Mouse (Mus musculus) G1E-ER4 (cell line): ENCODE results near the gene Slit1. TPM values are rescaled to one million over a fixed set of nuclear protein-coding genes. Genes with fewer than 3 reads are reported as not detected.

Experiments used
- GATA1 ChIP-seq: IDR thresholded peaks from one replicate; pipeline ENCODE4 v1.8.0; 2012; ENCODE audit warnings: low read length, inconsistent platforms
- polyA plus RNA-seq: library from polyadenylated mRNA; stranded (reverse); fragments of >175 nt; gene quantifications from 2 replicates; pipeline ENCODE4 v1.2.3, GENCODE M21; 2012

Gene Slit1
- polyA plus RNA-seq, 1 experiment, result 0.03 TPM

DNA sequence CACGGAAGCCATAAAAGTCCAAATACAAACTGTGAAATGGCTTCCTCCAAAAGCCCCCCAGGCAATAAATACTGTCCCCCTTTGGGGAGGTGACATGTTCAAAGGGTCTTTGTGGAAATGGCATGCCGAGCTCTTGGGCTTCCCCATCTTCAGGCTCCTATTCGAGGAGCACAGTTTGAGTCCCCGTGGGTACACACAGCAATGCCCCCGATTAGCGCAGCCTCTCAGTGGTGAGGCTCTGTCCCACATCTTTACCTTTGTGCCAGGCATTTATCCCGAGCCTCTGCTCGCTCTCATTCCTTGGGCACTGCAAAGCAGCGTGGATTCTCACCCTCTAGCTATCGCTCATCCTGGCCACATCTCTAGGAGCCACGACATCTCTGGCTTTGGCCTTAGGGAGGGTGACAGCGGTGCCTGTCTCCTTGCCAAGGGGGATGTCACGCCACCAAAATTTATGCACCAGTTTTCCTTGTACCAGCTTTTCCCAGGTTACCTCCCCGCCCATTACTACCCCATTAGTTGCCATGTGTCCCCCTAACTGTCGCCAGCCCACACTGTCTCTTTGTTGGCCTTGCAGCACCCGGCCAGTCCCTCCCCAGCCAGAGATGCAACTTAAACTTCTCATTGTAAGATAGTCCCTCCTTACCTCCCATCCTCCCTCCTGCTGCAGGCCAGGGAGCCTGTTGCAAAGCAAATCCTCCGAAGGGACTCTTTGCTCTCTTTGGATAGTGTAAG, 37.2 kb downstream of the Slit1 start:
- TF ChIP-seq GATA1, result no peak

DNA sequence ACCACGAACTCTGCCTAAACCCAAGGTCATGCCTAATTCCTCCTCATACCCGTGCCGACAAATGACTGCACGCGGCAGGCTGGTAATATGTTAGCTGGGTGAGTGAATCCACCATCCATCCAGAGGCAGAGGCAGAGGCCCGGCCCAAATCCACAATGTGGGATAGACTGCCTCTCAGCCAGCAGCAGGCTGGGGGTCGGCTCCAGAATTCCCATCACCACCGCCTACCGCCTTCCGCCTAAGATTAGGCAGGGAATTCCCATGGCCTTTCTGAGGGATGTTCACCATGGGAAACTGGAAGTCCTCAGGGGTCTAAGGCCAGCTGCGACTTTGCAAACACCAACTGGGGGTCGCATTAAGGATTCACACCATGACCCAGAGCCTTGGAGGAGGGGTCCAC, 38.0 kb downstream of the Slit1 start:
- TF ChIP-seq GATA1, result no peak

DNA sequence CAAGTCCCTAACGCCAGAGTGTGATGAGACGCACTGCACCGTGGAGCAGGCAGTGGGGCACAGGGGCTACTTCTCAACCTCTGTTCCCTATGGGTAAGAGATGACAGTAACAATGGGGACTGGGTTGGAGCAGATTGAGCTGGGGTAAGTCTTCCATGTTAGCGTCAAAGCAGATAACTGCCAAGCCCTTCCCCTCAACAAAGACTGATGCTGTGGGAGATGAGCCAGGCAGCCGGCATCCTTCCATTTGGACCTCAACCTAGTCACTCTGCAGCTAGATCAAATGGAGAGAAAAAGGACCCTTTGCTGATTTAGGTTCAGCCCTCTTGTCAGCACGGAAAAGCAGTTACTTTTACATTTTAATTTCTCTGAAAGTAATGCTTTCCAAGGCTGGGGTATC, 40.8 kb downstream of the Slit1 start:
- TF ChIP-seq GATA1, result no peak

DNA sequence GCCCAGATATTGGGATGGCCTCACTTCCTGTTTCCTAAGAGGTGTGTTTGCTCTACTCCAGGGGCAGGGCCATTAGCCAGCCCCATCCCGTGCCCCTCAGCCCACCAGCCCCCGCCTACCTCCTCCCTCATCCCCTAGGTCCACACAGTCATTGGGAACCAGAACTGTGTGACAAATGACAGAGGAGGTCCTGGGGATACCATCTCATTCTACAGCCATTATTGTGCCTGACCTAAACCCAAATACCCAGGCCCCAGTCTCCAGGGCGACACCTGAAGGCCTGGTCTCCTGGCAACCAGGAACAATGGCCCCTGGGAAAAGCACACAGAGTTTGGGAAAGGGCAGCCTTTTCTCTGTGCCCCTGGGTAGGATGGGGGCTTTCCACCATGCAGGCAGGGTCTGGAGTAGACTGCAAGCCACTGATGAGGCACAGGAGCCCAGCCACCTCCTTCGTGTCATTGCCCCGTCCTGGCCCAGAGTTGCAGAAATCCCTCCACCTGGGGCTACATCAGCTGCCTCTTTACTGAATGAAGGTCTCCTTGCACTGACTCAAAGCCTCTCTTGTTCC, 44.5 kb downstream of the Slit1 start:
- TF ChIP-seq GATA1, result no peak

DNA sequence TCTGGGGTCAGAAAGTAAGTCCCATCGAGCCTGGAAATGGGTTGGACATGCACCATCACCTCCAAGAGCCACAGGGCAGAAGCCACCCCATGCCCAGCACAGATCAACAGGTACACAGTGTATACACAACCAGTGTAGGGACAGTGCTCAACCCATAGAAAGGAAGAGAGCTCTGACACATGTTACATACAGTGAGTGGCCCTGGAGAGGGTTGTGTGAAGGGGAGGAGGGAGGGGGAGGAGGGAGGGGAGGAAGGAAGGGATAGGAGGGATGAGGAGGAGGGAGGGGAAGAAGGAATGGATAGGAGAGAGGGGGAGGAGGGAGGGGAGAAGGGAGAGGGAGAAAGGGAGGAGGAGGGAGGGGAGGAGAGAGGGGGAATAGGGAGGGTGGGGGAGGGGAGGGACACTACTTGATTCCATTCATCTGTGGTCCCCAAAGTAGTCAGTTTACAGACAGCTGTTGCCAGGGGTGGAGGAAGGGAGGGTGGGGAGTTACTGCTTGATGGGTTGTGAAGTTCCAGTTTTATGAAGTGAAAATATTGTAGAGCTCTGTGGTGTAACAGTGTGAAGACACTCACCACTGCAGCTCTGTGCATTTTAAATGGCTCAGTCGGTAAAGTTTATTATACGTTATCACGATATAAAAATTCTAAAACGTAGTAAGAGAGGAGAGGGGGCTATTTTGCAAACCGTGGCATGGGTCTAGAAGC, 45.5 kb downstream of the Slit1 start:
- TF ChIP-seq GATA1, result no peak

DNA sequence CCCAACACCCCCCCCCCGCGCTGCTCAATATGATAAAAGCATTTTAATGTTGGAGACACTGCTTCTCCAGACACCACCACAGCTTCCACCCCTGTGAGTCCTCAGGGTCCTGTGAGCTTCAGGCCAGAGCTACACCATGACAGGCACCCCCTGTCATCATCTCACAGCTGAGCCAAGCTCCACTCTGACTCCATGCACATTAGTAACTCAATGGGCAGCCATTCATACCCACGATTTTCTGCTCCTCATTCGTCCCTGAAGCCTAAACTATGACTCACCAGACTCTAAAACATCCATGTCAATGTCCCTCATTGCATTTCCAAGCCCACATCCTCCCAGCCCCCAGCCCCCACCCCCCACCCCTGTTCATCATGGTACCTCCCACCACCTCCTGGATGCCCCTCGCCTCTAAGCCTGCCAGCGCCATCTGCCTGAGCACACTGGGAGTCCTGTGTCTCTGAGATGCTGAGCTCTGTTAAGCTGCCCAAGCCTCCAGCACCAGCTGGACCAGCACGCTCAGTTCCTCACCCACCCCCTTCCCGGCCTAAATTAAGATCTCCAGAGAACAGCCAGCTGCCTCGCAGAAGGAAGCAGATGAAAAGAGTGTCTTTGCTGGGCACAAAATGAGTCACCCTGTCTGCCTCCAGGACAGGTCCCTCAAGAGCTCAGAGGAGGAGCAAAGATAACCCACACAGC, 46.2 kb downstream of the Slit1 start:
- no peak for TF ChIP-seq GATA1

DNA sequence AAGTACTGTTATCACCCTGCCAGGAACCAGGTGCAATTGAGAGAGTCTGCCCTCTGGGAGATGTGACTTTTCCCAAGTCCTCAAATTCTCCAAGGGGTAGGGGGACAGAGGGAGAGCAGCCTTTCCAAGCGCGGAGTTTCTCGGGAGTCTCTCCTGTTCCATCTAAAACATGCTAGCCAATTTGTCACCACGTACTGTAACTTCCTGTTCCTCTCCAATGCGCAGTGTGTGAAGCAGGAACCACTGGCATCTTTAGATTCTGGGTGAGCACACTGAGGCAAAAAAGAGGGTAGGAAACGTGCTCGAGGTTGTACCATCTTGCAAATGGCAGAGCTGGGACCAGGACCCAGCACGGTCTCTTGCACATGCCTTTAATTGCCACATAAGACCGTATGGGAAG, 47.0 kb downstream of the Slit1 start:
- no peak for TF ChIP-seq GATA1

DNA sequence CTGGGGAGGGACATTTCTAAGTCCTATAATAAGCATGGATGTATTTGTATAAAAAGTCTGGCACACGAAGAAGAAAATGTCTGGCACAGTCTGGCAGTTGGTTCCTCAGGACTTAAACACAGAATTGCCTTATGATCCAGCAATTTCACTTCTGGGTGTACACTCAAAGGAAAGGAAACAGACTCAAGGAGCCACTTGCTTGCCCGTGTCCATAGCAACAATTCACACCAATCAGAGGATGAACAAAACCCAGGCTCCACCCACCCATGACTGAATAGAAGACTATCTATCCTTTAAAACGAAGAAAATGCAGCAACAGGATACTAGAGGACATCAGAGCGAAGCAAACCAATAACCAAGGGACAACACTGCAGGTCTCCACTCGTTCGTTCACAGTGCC, 48.4 kb downstream of the Slit1 start:
- no peak for TF ChIP-seq GATA1

DNA sequence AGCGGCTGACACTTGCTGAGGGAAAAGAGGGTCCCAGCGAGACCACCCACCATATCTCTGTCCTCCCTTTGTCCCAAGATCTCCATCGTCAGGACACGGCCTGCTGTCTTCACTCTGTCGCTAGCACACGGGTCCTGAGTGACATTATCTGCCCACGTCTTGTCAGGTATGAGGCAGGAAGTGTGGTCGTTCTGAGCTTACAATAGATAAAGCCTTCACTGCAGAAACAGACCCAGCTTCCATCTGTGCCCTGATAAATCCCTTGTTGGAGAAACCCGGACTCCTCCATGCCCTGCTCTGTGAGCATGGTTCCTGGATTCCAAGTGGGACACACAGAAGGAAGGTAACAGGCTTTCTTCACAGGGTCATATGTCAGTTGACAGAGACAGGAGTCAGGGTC, 48.9 kb downstream of the Slit1 start:
- TF ChIP-seq GATA1, result no peak

DNA sequence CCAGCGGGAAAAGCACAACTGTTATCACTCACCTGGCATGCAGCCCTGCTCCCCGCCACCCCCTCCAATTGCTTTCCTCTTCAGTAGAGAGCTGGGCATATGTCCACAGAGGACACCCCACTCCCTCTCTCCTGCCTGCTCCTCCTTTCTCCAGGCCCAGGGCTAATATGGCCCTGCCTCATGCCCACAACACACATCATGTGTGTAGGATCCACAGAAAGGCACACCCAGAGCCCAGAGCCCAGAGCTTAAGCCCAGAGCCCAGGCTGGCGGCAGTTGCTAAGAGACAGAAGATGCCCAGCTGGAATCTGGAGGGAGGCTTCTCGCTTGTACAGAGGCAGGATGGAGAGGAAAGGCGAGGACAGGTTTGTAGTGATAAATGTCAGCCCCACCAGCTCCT, 49.7 kb downstream of the Slit1 start:
- TF ChIP-seq GATA1, result no peak

DNA sequence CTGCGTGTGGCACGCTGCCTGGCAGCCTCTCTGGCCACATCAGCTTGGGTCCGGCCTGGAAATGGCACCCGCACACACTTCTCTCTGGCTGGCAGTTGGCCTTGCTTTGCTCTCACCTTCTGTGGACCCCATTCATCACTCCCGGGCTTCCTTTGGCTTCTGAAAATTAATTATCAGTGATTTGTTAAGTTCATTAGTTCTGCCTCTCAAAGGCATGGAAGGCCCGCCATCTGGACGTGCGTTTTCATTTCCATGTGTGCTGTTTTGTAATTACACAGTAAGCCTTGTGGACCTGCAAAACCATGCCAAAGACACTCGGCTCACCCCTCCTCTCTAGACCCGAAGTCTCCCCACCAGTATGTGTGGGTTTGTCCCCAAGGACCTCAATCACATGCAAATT, 53.4 kb downstream of the Slit1 start:
- TF ChIP-seq GATA1, result no peak

DNA sequence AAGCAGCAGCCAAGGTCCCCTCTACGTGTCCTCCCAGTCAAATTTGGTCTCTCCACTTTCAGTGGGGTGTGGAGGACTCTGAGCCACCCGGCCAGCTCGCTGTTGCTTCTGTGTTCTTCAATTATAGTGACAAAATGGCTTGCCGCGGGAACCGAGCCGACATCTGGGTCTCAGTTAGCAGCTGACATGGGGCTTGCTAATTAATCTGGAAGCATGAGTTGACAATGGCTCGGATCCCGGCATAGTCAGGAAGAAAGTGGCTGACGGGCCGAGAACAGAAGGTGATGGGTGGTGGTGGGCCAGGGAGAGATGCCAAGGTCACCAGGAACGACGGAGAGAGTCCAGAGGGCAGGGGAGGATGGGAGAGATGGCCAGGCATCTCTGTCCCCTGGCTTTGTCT, 55.2 kb downstream of the Slit1 start:
- TF ChIP-seq GATA1, result no peak

DNA sequence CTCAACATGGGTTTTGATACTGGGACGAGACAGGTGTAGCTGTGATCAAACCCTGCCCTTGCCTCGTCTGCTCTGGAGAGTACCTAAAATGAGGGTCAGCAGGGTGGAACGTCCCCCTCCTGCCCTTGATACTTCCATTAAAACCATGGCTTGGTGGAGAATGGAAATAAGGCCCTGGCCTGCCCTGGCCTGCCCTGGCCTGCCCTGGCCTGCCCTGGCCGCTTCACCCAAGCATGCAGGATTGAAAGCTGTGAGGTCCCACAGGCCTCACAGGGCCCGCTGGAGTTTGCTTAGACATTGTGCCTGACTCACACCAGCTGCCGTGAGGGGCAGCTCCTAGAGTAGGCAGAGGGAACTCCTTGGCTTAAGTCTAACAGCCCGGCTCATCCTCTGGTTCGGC, 55.6 kb downstream of the Slit1 start:
- no peak for TF ChIP-seq GATA1

DNA sequence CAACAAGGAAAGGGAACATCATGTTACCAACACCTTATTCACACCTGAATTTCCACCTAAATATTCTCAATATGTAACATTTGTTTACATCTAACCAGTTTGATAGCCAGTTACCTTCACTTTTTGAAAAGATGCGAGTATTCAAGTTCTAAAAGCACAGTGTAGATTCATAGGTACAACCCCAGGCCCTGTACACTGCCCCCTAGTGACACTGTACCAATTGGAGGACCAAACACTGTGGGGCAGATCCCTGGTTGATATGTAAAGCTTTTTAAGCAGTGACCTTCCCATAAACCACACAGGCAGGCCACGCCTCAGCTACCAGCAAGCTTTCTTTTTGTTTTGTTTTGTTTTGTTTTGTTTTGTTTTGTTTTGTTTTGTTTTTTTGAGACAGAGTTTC, 57.3 kb downstream of the Slit1 start:
- no peak for TF ChIP-seq GATA1

DNA sequence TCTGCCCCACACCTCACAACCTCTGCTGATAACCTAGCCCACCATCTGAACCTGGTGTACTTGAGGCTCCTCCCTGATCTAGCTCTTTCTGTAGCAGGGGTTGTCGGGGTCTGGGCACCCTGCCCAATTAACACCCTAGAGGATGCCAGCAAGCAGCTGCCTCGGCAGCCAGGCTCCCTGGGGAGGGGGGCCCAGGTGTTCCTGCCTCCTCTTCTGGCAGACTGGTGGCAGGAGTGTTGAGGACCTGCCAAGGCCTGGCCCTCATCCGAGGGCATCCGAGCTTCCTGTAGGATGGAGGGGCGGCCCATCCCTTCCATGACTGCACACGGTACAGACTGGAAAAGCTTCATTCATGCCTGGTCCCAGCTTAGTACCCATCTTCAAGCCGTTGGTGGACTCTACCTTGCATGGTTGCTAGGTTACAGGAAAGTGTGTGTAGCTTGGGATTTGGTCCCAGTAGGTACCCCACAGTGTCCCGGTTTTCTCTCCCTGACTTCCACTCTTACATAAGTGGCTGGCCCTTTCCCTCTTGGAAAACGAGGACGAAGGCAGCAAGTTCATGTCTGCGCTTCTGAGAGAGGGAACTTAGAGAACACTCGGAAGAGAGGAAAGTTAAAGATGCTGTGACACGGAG, 57.9 kb downstream of the Slit1 start:
- no peak for TF ChIP-seq GATA1

DNA sequence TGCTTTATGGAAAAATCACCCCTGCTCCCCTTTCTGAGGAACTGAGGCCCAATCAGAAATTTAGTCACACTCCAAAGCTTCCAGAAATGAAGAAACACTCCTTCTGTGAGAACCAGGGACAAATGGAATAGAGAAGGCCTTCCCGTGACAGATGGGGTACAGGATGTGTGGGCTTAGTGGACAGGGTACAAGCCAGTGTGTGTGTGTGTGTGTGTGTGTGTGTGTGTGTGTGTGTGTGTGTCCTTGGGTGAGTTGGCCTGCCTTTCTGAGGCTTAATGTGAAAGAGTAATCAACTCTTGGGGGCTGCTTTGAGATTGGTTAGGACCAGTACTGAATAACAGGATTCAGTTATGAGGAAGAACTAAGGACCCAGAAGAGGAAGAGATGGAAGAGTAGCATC, 58.6 kb downstream of the Slit1 start:
- TF ChIP-seq GATA1, result no peak
